Mouse (Mus musculus) heart, adult 9 months (tissue): Measurements from ENCODE around the gene Add3.

Experiments
- DNase-seq, 2 experiments: peaks; one replicate each; pipeline ENCODE4 v3.0.0; 2022; ENCODE audit warnings: low spot score in 2 of 2

Gene Add3

DNA sequence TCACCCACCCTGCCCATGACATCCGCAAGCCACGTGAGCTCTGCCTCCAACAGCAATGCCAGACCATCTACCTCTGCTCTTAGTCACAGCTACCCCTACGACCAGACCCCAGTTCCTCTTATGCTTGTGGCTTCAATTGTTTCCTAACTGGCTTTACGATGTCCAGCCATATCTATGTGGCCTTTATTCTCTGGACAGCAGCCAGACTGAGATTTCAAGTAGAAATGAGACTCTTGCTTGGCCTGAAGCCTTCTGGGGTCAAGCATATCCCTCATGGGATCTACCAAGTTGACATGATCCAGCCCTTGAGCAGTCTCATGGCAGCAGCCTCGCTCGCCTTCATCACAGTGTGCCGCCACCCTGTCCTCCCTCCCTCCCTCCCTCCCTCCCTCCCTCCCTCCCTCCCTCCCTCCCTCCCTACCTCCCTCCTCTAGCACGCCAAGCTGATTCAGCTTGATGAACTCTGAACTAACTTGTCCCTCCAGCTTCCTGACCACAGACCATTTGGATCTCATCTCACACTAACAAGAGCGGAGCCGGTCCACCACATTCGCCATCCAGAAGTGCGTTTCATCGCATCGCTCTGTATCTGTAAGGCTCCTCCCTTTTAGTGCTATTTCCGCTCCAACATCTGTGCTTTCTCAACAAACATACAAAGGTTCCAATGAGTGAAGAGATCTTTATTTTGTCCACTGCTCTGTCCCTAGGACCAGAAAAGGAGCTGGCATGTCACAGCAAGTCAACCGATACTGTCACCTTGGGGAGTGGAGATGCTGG lies 9.7 kb upstream of the Add3 start:
- DNase-seq: peak; percentile 47 to 64

GRCm38 (mm10) chr19:53132471-53132870 lies 7.8 kb upstream of the Add3 start:
- DNase-seq: no peak

GRCm38 (mm10) chr19:53136336-53137090 lies 3.7 kb upstream of the Add3 start:
- DNase-seq: no peak

GRCm38 (mm10) chr19:53137116-53137670 lies 3.0 kb upstream of the Add3 start:
- no peak for DNase-seq

GRCm38 (mm10) chr19:53140804-53141250 lies 584 bp downstream of the Add3 start:
- DNase-seq: no peak

DNA sequence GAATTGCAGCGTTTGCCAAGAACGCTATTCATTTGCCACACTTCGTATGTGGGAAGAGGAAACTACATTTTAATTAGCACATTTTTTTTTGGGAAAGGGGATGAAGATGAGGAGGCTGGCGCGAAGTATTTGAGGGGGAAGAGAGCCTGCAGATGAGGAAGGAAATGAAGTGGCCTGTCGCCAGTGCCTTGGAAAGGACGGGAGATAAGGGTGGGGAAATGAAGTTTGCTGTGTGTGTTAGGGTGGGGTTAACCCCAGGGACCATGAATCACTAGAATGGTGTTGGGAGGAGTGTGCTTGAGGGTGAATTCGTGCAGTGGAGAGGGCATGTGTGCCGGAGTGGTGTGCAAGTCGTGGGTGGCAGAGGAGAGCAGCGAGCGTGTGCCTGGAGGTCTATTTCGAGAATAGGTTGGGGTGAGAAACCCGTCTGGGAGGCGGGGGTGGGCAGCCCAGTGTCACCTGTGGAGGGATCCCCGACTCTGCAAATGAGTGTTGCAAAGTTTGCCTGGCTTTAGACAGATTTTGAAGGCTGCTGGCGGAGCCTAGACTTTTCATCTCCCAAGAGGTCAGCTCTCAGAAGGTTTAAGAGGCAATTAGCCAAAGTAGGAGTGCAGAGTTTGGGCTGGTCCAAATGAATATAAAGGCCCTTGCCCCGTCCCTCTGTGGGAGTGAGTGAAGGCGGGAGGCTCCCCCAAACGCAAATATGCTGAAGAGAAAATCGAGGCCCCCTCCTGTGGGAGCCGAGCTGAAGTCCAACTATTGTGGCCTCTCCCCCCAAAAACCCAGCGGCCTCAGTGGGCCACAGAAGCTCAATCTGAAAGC lies 1.2 kb downstream of the Add3 start:
- peak; percentile 80 to 84 for DNase-seq

- peak; percentile 100 for DNase-seq
Observed at GRCm38 (mm10) chr19:53142190-53143107, 2.2 kb downstream of the Add3 start.

DNA sequence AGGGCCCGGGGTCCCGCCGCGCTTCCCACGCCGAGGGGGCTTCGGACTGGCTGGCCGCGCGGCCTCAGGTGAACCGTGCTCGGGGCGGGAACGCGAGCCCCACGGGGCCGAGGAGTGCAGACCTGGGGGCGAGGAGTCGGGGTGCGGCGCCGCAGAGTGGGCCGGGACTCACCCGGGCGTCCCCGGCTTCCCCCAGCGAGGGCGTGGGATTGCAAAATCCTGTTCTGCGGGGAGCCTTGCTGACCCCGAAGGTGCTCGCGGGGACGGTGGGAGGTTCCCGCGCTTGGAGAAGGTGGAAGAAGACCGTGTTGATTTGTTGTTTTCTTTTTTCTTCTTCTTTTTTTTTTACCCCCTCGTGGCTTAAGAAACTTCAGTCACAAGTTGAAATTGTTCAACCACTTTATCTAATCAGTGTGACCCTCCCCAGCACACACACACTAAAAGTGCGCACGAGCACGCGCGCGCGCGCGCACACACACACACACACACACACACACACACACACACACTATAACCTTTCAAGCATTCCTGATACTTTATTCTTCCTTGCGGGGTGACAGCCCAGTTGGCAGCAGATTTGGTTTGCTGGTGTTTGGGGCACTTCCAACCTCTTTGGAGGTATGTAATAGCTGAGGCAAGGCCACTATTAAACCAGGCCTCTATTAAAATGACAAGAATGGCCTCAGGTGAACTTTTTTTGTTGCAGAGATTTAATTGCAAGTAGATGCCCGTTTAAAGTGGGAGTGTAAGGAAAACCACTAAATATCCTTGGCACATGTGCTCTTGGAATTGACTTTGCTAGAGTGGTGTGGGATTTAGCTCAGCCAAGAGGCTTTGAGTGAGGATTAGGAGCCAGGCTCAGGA lies 3.1 kb downstream of the Add3 start:
- DNase-seq: peak; percentile 30 to 35

DNA sequence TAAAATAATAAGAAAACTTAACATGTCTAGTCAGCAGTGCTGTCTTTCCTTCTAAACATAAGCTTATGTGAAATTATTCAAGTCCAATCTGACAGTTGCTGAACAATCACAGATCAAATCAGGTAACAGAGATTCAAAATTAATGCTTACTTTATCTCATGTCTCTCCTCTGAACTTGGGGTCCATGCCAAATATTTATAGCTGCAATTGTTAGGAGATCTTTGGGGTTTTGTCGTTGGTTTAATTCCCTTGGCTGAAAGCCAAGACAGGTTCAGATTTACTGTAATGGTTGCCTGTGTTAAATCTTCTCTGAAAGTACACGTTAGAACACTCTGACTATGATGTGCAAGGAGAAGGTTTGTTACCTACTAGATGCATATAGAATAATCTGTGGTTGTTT lies 4.8 kb downstream of the Add3 start:
- no peak for DNase-seq

DNA sequence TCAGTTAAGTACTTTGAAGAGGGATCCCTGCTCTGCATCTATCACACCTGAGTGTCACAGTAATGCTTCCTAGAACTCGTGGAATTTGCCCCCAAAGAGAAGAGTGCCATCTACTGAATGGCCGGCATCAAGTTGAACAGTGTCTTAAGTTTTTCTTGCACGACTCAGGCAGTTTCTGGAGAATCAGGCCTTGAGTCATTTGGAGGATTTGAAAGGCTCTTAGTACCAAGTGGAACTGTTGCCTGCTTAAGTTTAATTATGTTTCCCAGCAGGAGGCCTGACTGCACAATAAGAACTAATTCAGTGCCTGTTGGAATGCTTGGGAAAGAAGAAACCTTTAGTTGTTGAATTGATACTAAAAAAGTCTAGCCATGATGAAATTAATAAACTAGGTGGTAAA lies 9.1 kb downstream of the Add3 start:
- DNase-seq: no peak

DNA sequence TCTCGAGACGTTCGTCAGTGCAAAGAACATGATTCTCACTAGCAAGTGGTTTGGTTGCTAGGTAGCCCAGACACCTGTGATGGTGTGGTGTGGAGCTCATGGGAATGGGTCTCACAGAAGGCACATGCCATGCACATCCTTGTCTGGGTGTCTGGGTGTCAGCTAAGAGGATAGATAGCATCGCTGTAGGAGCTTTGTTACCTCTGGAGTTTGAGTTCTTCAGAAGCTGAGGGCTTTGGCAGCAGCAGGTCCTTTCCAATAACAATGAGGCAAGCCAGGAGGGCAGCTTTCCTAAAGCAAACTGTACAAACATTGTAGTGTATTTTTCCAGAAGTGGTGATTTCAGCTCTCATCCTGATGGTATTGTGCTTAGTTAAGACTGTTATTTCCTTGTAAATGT lies 12.2 kb downstream of the Add3 start:
- DNase-seq: no peak

DNA sequence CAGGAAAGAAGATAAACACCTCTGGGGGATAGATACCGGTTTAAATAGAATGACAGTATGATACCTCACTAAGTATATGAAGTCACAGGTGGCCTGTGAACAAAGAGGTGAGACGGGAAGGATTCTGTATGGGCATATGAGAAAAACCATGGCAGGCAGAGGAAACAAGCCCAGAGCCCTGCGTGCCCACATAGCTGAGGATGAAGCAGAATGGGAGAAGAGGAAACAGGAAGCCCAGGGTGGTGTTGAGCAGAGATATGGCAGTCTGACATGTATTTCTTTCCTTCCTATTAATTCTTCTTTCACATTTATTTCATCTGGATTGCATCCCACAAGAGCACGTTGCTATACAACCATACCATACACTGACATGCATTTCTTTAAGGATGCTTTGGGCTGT lies 12.9 kb downstream of the Add3 start:
- no peak for DNase-seq

- no peak for DNase-seq
Observed at GRCm38 (mm10) chr19:53154156-53154555, 13.9 kb downstream of the Add3 start.

GRCm38 (mm10) chr19:53156361-53156760 lies 16.1 kb downstream of the Add3 start:
- no peak for DNase-seq

DNA sequence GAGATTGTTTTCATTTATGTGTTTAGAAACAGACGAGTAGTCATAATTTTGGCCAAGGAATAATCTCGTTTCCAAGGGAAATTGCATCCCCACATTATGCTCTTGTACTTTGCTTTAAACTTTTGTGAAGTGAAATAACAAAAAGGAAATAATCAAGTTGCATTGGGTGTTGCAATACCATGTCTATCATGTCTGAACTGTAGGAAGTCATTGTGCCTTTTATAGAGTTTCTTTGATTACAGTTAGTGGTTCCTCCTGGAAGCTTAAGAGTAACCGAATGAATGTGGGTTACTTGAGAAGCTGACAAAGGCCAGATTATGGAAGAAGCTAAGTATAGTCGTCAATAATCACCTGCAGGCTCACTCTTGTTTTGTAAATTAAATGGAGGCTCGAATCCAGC lies 16.9 kb downstream of the Add3 start:
- no peak for DNase-seq

DNA sequence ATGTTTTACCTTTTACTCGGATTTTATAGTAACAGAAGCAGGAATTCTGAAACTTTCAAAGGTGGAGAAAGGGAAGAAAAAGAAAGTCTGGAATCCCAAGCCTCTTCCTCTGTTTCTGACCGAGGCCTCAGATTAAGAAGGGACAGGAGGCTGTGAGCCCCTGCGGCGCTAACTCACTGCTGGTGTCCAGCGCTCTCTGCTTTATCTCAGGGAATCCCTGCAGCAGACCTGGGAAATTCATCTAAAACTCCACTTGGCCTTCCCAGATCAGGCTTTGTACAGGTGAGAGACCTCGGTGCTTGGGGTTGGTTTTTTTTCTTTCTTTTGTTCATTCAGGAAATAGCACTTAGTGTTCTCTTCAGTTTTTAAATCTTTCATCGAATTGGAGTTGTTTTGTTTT lies 19.1 kb downstream of the Add3 start:
- DNase-seq: no peak

- no peak for DNase-seq
Observed at GRCm38 (mm10) chr19:53162927-53163326, 22.7 kb downstream of the Add3 start.

- no peak for DNase-seq
Observed at GRCm38 (mm10) chr19:53164645-53165044, 24.4 kb downstream of the Add3 start.

DNA sequence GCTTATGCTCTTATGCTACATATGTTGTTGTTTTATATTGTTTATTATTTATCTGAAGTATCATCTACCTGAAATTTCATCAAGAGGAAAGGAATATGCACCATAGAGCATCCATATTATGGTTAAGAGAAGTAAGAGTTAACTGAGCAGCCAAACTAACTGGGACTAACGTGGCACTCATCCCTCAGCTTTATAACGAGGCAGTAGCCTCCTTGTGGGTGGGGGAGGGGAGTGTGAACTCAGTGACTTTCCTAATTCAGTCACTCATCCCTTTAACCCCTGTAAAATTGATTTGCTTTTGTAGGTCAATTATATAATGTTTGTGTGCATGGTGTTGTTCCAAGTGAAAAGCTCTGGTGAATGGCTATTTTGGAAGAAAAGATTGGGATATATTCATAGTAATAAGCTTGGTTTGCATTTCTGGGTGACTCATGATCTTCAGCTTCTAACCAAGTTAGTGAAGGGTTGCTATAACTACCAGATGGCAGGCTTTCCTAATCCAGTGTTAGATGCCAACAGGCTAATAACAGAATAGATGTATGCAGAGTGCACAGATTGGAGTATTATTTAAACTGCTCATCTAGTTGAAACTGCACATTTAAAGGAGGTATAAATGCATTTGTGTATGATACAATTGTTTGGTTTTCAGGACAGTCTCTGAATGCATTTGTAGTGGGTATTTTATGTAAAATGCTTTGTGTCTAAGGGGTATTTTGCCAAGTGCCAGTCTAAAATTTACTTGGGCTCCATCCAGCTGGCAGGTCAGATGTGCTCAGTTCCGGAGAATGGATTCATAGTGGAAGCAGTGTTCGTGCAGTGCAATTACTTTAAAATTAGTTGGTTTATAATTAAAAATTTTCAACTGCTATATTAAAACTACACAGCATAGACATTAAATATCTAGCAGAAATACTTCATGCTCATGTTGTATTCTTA lies 25.3 kb downstream of the Add3 start:
- no peak for DNase-seq
